Mouse (Mus musculus): Measurements from ENCODE around the gene Nhsl1. TPM values are rescaled to one million over a fixed set of nuclear protein-coding genes. Genes with fewer than 3 reads are reported as not detected.

The Nhsl1 gene
- polyA plus RNA-seq, 1 experiment from 2014 or later, result 11.7 TPM

DNA sequence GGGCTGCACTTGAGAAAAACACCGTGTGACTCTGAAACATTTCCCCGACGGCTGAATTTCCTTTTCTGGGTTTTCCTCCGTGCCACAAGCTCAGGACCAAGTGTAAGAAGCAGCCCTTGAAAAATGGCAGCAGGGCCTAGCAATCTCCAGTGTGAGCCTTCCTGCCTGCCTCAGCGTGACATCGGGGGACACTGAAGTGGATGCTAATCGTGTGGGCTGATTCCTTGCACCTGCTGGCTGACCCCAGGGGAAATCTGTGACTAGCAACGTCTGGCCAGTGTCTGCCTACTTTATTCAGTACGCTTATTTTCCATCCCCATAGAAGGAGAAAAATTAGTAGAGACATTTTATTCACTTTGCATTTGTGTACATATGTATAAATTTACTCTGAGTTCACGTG lies 100.7 kb downstream of the Nhsl1 start:
- ATAC-seq (replicated peaks; ENCODE audit: extremely low read depth, insufficient read depth, low FRiP score), result no peak
- no peak overlapping the region for H3K4me3 ChIP-seq (ENCODE audit: low read length)
- WGBS, result 43% methylated on average over 10 of the region's 10 CpGs
- H3K4me2 ChIP-seq (ENCODE audit: low read depth, low read length), result no peak overlapping the region
- H3K9me3 ChIP-seq (replicated peaks; ENCODE audit: control insufficient read depth, low read length), result no peaks in the 10 kb centered on the region
- peaks cover 36% of the 10 kb centered on the region for H3K4me1 ChIP-seq (ENCODE audit: control insufficient read depth, insufficient read depth, low read length)
- H3K36me3 ChIP-seq (ENCODE audit: control insufficient read depth, insufficient read depth), result no peaks in the 10 kb centered on the region
- no peak overlapping the region for H3K9ac ChIP-seq (ENCODE audit: low read length)
- H3K27me3 ChIP-seq (ENCODE audit: control insufficient read depth, insufficient read depth, low read length), result no peaks in the 10 kb centered on the region
- H3K27ac ChIP-seq (ENCODE audit: low read length), result peak overlapping the region; percentile 75

DNA sequence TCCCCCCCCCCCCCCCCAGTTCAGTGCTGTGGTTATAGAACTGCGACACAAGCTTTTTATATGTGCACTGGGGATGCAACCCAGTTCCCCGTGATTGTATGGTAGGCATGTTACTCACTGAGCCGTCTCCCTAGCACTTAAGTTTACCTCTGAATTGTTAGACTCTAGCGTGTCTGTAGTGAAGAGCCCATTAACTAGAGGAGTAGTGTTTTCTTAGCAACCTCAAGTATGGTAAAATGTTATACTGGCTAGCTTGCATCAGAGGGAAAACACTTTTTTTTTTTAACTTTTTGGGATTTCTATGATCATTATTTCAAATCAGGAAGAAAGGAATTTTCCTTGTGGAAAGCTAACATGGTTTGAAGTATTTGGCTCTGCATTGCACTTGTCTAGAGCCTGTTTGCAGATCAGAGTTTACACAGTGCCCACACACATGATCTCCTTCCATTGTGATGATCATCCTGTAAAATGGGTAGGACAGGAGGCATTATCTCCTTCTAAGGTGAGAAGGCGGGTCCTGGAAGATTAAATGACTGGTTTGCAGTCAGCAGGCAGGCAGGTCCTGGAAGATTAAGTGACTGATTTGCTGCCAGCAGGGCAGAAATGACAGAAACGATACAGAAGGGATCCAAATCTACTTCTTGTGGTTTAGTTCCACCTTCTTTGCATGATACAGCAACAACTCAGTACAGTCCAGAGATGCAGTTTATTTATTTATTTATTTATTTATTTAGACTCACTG lies 101.6 kb downstream of the Nhsl1 start:
- no peak for ATAC-seq (replicated peaks; ENCODE audit: extremely low read depth, insufficient read depth, low FRiP score)
- Histone ChIP-seq H3K4me1 (ENCODE audit: control insufficient read depth, insufficient read depth, low read length) (peaks cover 33% of the 10 kb centered on the region), H3K27ac (ENCODE audit: low read length) (no peak overlapping the region), H3K4me3 (ENCODE audit: low read length) (no peak overlapping the region), H3K9ac (ENCODE audit: low read length) (no peak overlapping the region), H3K4me2 (ENCODE audit: low read depth, low read length) (no peak overlapping the region), H3K36me3 (ENCODE audit: control insufficient read depth, insufficient read depth) (no peaks in the 10 kb centered on the region), H3K27me3 (ENCODE audit: control insufficient read depth, insufficient read depth, low read length) (no peaks in the 10 kb centered on the region), H3K9me3 (replicated peaks; ENCODE audit: control insufficient read depth, low read length) (no peaks in the 10 kb centered on the region)
- WGBS, result 78% methylated on average over 6 of the region's 6 CpGs

DNA sequence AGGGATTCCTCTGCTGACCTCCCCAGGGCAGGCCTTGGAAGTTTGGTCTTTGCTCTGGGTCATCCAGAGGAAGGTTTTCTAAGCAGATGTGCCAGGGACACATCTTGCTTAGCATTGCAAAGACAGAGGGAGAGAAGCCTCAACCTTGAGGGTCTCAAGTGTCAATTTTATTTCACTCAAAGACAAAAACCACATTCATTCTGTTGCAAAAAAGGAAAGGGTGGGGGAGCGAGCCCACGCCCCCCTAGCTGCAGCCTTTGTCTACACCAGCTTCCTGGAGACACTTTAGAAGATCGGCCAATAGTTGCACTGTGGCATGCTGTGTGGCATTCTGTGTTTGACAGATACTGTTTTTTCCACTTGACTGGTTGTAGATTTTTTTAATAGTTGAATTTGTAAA lies 104.2 kb downstream of the Nhsl1 start:
- H3K36me3 ChIP-seq (ENCODE audit: control insufficient read depth, insufficient read depth), result no peaks in the 10 kb centered on the region

DNA sequence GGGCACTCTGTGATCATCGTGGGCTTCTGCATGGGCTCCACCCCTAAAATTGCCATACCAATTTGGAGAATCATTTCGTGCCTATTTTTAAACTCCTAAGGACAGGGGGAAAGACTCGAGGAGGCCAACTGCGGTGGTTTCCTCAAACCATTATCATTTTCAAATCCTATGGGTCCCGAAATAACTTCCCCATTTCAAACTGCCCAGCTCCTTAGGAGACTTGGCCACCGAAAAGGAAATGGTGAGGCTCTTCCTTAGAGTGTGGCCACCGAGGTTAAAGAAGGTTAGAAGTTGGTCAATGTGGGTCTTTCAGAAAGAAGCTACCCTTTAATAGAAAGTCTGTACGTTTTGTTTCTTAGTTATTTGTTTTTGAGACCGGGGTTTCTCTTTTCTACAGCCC lies 104.8 kb downstream of the Nhsl1 start:
- peaks cover 32% of the 10 kb centered on the region for H3K4me1 ChIP-seq (ENCODE audit: control insufficient read depth, insufficient read depth, low read length)
- H3K27ac ChIP-seq (ENCODE audit: low read length), result no peak overlapping the region

More for the DNA sequence above, 104.2 kb downstream of the Nhsl1 start:
- H3K4me2 ChIP-seq (ENCODE audit: low read depth, low read length), result no peak overlapping the region
- H3K27ac ChIP-seq (ENCODE audit: low read length), result no peak overlapping the region
- H3K27me3 ChIP-seq (ENCODE audit: control insufficient read depth, insufficient read depth, low read length), result no peaks in the 10 kb centered on the region
- 61% methylated on average over 3 of the region's 3 CpGs for WGBS
- H3K4me1 ChIP-seq (ENCODE audit: control insufficient read depth, insufficient read depth, low read length), result peaks cover 36% of the 10 kb centered on the region
- no peak for ATAC-seq (replicated peaks; ENCODE audit: extremely low read depth, insufficient read depth, low FRiP score)
- H3K4me3 ChIP-seq (ENCODE audit: low read length), result no peak overlapping the region
- H3K9ac ChIP-seq (ENCODE audit: low read length), result no peak overlapping the region
- no peaks in the 10 kb centered on the region for H3K9me3 ChIP-seq (replicated peaks; ENCODE audit: control insufficient read depth, low read length)

DNA sequence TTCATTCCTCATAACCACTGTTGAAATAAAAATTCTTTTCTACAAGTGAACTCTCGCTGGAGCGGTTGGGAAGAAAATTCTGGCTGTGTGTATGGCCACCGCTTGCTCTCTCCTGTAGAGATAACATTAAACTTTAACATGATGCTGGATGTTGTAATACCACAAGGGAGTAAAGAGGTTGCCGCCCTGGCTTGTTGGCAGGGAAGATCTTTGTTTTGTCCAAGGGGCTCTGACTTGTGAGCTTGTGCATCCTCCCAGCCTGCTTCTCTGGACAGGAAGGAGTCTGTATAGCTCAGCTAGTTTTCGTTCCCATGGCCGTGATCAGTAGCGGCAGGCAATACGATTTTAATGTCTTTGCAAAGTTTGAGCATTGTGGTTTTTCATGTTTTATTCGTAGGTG lies 109.1 kb downstream of the Nhsl1 start:
- 86% methylated on average over 9 of the region's 9 CpGs for WGBS
- peaks cover 6% of the 10 kb centered on the region for H3K9me3 ChIP-seq (replicated peaks; ENCODE audit: control insufficient read depth, low read length)
- H3K4me1 ChIP-seq (ENCODE audit: control insufficient read depth, insufficient read depth, low read length), result peaks cover 28% of the 10 kb centered on the region
- ATAC-seq (replicated peaks; ENCODE audit: extremely low read depth, insufficient read depth, low FRiP score), result no peak
- no peaks in the 10 kb centered on the region for H3K27me3 ChIP-seq (ENCODE audit: control insufficient read depth, insufficient read depth, low read length)
- peaks cover 7% of the 10 kb centered on the region for H3K36me3 ChIP-seq (ENCODE audit: control insufficient read depth, insufficient read depth)
- no peak overlapping the region for H3K9ac ChIP-seq (ENCODE audit: low read length)
- no peak overlapping the region for H3K4me3 ChIP-seq (ENCODE audit: low read length)
- H3K27ac ChIP-seq (ENCODE audit: low read length), result no peak overlapping the region
- H3K4me2 ChIP-seq (ENCODE audit: low read depth, low read length), result no peak overlapping the region

More for the DNA sequence above, 104.8 kb downstream of the Nhsl1 start:
- ATAC-seq (replicated peaks; ENCODE audit: extremely low read depth, insufficient read depth, low FRiP score), result no peak
- H3K27me3 ChIP-seq (ENCODE audit: control insufficient read depth, insufficient read depth, low read length), result no peaks in the 10 kb centered on the region
- no peaks in the 10 kb centered on the region for H3K9me3 ChIP-seq (replicated peaks; ENCODE audit: control insufficient read depth, low read length)
- peak overlapping the region; percentile 19; the same call in 1 of the 2 replicates for H3K4me2 ChIP-seq (ENCODE audit: low read depth, low read length)
- WGBS, result 46% methylated on average over 9 of the region's 9 CpGs
- H3K36me3 ChIP-seq (ENCODE audit: control insufficient read depth, insufficient read depth), result no peaks in the 10 kb centered on the region
- no peak overlapping the region for H3K4me3 ChIP-seq (ENCODE audit: low read length)
- no peak overlapping the region for H3K9ac ChIP-seq (ENCODE audit: low read length)

DNA sequence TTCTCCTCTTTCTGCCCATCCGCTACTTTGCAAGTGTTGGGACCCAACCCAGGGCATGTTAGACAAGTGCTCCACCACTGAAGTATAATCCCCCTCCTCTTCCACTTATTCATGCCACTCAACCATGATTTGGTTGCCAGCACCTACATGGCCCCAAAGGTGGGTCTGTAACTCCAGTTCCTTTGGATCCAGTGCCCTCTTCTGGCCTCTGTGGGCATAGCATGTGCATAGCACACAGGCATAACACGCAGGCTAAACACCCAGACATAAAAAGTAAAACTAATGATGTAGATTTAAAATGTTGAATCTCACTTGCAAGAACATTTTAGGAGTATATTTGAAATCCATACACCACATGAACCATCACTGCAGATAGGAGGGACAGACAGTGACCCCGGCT lies 110.7 kb downstream of the Nhsl1 start:
- Histone ChIP-seq H3K4me1 (ENCODE audit: control insufficient read depth, insufficient read depth, low read length) (peaks cover 31% of the 10 kb centered on the region), H3K4me2 (ENCODE audit: low read depth, low read length) (no peak overlapping the region), H3K27ac (ENCODE audit: low read length) (peak overlapping the region; percentile 90), H3K4me3 (ENCODE audit: low read length) (no peak overlapping the region), H3K36me3 (ENCODE audit: control insufficient read depth, insufficient read depth) (peaks cover 7% of the 10 kb centered on the region), H3K27me3 (ENCODE audit: control insufficient read depth, insufficient read depth, low read length) (no peaks in the 10 kb centered on the region), H3K9me3 (replicated peaks; ENCODE audit: control insufficient read depth, low read length) (peaks cover 6% of the 10 kb centered on the region), H3K9ac (ENCODE audit: low read length) (no peak overlapping the region)
- no peak for ATAC-seq (replicated peaks; ENCODE audit: extremely low read depth, insufficient read depth, low FRiP score)
- WGBS, result 91% methylated on average over 3 of the region's 3 CpGs

DNA sequence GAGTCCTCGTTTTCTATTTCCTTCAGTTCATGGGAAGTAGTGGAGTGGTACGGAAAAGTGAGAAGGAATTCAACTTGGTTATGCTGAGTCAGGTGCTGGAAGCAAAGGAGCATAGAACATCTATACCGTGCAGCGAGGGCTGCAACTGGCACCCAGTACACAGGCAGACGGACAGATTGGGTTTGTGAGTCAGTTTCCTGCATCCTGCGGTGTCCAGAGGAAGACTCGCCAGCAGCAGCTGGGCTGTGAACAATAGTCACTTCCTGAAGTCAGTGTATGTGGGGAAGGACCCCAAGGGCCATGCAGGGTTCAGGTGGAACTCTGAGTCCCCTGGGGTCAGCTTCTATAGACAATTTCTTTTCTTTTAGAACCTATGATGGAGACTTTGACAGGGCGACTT lies 111.4 kb downstream of the Nhsl1 start:
- peak overlapping the region; percentile 71; the same call in 1 of the 2 replicates for H3K4me2 ChIP-seq (ENCODE audit: low read depth, low read length)
- WGBS, result 64% methylated on average over 8 of the region's 8 CpGs
- no peak; the same call in 1 of the 2 replicates for ATAC-seq (replicated peaks; ENCODE audit: extremely low read depth, insufficient read depth, low FRiP score)
- H3K27me3 ChIP-seq (ENCODE audit: control insufficient read depth, insufficient read depth, low read length), result no peaks in the 10 kb centered on the region
- peak overlapping the region; percentile 90 for H3K27ac ChIP-seq (ENCODE audit: low read length)
- no peak overlapping the region for H3K4me3 ChIP-seq (ENCODE audit: low read length)
- peaks cover 32% of the 10 kb centered on the region for H3K4me1 ChIP-seq (ENCODE audit: control insufficient read depth, insufficient read depth, low read length)
- no peak overlapping the region; the same call in 1 of the 2 replicates for H3K9ac ChIP-seq (ENCODE audit: low read length)
- H3K9me3 ChIP-seq (replicated peaks; ENCODE audit: control insufficient read depth, low read length), result peaks cover 6% of the 10 kb centered on the region
- peaks cover 7% of the 10 kb centered on the region for H3K36me3 ChIP-seq (ENCODE audit: control insufficient read depth, insufficient read depth)

DNA sequence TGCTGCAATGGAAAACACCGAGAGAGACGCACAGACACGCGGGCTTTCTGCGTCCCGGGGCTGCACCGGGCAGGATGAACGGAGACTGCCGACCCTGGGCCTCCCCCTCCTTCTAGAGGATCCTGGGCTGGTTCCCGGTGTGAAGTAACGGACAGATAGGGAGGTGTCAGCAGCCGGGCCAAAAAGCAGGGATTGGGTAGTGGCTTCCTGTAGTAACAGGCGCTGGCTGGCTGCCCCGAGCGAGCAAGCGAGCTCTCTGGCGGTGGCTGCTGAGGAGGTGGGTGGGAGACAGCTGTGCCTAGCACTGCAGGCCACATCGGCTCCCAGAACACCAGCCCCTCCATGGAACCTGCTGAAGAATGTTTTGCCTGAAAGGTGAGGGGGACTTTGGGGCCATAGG lies 112.2 kb downstream of the Nhsl1 start:
- Histone ChIP-seq H3K36me3 (ENCODE audit: control insufficient read depth, insufficient read depth) (peaks cover 7% of the 10 kb centered on the region), H3K4me2 (ENCODE audit: low read depth, low read length) (peak overlapping the region; percentile 71), H3K9me3 (replicated peaks; ENCODE audit: control insufficient read depth, low read length) (peaks cover 6% of the 10 kb centered on the region), H3K27me3 (ENCODE audit: control insufficient read depth, insufficient read depth, low read length) (no peaks in the 10 kb centered on the region), H3K4me3 (ENCODE audit: low read length) (peak overlapping the region; percentile 59), H3K27ac (ENCODE audit: low read length) (peak overlapping the region; percentile 90), H3K4me1 (ENCODE audit: control insufficient read depth, insufficient read depth, low read length) (peaks cover 34% of the 10 kb centered on the region), H3K9ac (ENCODE audit: low read length) (peak overlapping the region; percentile 77)
- peak; percentile 94 for ATAC-seq (replicated peaks; ENCODE audit: extremely low read depth, insufficient read depth, low FRiP score)
- WGBS, result 1% methylated on average over 18 of the region's 18 CpGs

DNA sequence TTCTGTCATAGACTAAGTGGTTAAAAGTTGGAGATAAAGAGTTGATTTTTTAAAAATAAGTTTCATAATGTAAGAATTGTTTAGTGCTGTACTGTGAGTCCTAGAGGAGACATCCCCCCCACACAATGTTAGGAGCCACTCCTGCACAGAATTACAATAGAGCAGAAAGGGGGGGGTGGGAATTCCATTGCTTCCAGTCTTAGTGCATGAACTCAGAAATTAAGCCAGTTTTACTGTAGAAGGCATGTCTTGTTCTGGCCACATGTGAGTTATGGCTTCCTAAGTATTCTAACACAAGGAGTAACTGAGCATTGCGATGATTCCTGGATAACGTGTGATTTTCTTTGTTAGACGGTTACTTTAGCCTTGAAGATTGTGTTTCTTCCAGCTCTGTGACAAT lies 112.8 kb downstream of the Nhsl1 start:
- H3K9me3 ChIP-seq (replicated peaks; ENCODE audit: control insufficient read depth, low read length), result peaks cover 6% of the 10 kb centered on the region
- peak overlapping the region; percentile 59 for H3K4me3 ChIP-seq (ENCODE audit: low read length)
- H3K36me3 ChIP-seq (ENCODE audit: control insufficient read depth, insufficient read depth), result peaks cover 7% of the 10 kb centered on the region
- ATAC-seq (replicated peaks; ENCODE audit: extremely low read depth, insufficient read depth, low FRiP score), result no peak
- H3K27ac ChIP-seq (ENCODE audit: low read length), result peak overlapping the region; percentile 90
- no peaks in the 10 kb centered on the region for H3K27me3 ChIP-seq (ENCODE audit: control insufficient read depth, insufficient read depth, low read length)
- WGBS, result 23% methylated on average over 3 of the region's 3 CpGs
- H3K4me1 ChIP-seq (ENCODE audit: control insufficient read depth, insufficient read depth, low read length), result peaks cover 38% of the 10 kb centered on the region
- H3K9ac ChIP-seq (ENCODE audit: low read length), result peak overlapping the region; percentile 77
- H3K4me2 ChIP-seq (ENCODE audit: low read depth, low read length), result peak overlapping the region; percentile 71
